Mouse (Mus musculus) MEL (cell line): ENCODE measurements around the gene Sh3d19. TPM values are rescaled to one million over a fixed set of nuclear protein-coding genes. Genes with fewer than 3 reads are reported as not detected.

ENCODE experiments used
- DNase-seq: peaks from one replicate; pipeline ENCODE4 v3.0.0; 2011; ENCODE audit warnings: low read depth, low spot score
- H3K27ac ChIP-seq: 2 replicates; pipeline ENCODE4 v1.5.1; 2012; ENCODE audit warnings: low read depth, mild to moderate bottlenecking, control low read depth, low read length, moderate library complexity; ENCODE audit not compliant: control insufficient read depth
- H3K27me3 ChIP-seq, 2 experiments: fragments of 150-350 bp in 1 of 2; sonication (generic) in 1 of 2; 2 replicates each; pipeline ENCODE4 v1.6.1; 2012; ENCODE audit warnings: low read length in 2 of 2, mild to moderate bottlenecking in 2 of 2, improper control_type of control experiment in 1 of 2, moderate library complexity in 1 of 2; ENCODE audit not compliant: insufficient read depth in 2 of 2, control insufficient read depth in 1 of 2
- H3K36me3 ChIP-seq, 2 experiments: 2 replicates each; pipeline ENCODE4 v1.6.1; 2012 to 2014; ENCODE audit warnings: low read length in 2 of 2, improper control_type of control experiment in 1 of 2, inconsistent platforms in 1 of 2, mild to moderate bottlenecking in 1 of 2; ENCODE audit not compliant: insufficient read depth in 2 of 2, control insufficient read depth in 1 of 2
- H3K4me1 ChIP-seq, 2 experiments: fragments of 150-350 bp in 1 of 2; sonication (generic) in 1 of 2; 2 replicates each; pipeline ENCODE4 v1.6.1; 2012; ENCODE audit warnings: low read length in 2 of 2, improper control_type of control experiment in 1 of 2, mild to moderate bottlenecking in 1 of 2; ENCODE audit not compliant: insufficient read depth in 2 of 2, control insufficient read depth in 1 of 2
- H3K4me3 ChIP-seq, 2 experiments: fragments of 150-350 bp in 1 of 2; sonication (generic) in 1 of 2; 2 replicates each; pipeline ENCODE4 v1.5.1; 2012; ENCODE audit warnings: low read depth in 2 of 2, low read length in 2 of 2, mild to moderate bottlenecking in 2 of 2, moderate library complexity in 2 of 2, control low read depth in 1 of 2, improper control_type of control experiment in 1 of 2; ENCODE audit not compliant: control insufficient read depth in 1 of 2, insufficient read depth in 1 of 2
- H3K79me2 ChIP-seq: 2 replicates; pipeline ENCODE4 v1.6.1; 2012; ENCODE audit warnings: mild to moderate bottlenecking, low read length, moderate library complexity; ENCODE audit not compliant: control insufficient read depth, poor library complexity, insufficient read depth
- H3K9ac ChIP-seq: 2 replicates; pipeline ENCODE4 v1.6.1; 2012; ENCODE audit warnings: low read depth, mild to moderate bottlenecking, control low read depth, low read length, moderate library complexity; ENCODE audit not compliant: control insufficient read depth, poor library complexity, severe bottlenecking
- H3K9me3 ChIP-seq: fragments of 150-350 bp; sonication (generic); replicated peaks from 2 replicates; pipeline ENCODE4 v1.6.1; 2012; ENCODE audit warnings: mild to moderate bottlenecking, low read length, improper control_type of control experiment, moderate library complexity; ENCODE audit not compliant: insufficient read depth
- CHD1 ChIP-seq: IDR thresholded peaks from 2 replicates; pipeline ENCODE4 v1.6.1; 2012; ENCODE audit warnings: low read depth, mild to moderate bottlenecking, inconsistent platforms, low read length, improper control_type of control experiment
- CHD2 ChIP-seq: IDR thresholded peaks from 2 replicates; pipeline ENCODE4 v1.6.1; 2011; ENCODE audit warnings: low read length, improper control_type of control experiment
- E2F4 ChIP-seq: IDR thresholded peaks from 2 replicates; pipeline ENCODE4 v1.6.1; 2011; ENCODE audit warnings: low read depth, low read length, improper control_type of control experiment, borderline replicate concordance
- ELF1 ChIP-seq: IDR thresholded peaks from 2 replicates; pipeline ENCODE4 v1.6.1; 2014; ENCODE audit warnings: low read depth, mild to moderate bottlenecking, inconsistent platforms, low read length, improper control_type of control experiment, moderate library complexity
- ETS1 ChIP-seq: IDR thresholded peaks from 2 replicates; pipeline ENCODE4 v1.6.1; 2012; ENCODE audit warnings: low read depth, mild to moderate bottlenecking, inconsistent platforms, low read length, improper control_type of control experiment, moderate library complexity
- GABPA ChIP-seq: IDR thresholded peaks from 2 replicates; pipeline ENCODE4 v1.6.1; 2012; ENCODE audit warnings: low read depth, mild to moderate bottlenecking, inconsistent platforms, low read length, improper control_type of control experiment, moderate library complexity
- KAT2A ChIP-seq: conservative IDR thresholded peaks from 2 replicates; pipeline ENCODE4 v1.6.1; 2012; ENCODE audit warnings: low read depth, low read length, improper control_type of control experiment, inconsistent platforms
- MAFK ChIP-seq: IDR thresholded peaks from 2 replicates; pipeline ENCODE4 v1.6.1; 2011; ENCODE audit warnings: low read depth, mild to moderate bottlenecking, low read length, improper control_type of control experiment, borderline replicate concordance
- MAX ChIP-seq: IDR thresholded peaks from 2 replicates; pipeline ENCODE4 v1.6.1; 2011; ENCODE audit warnings: low read length, improper control_type of control experiment
- MAZ ChIP-seq: IDR thresholded peaks from 2 replicates; pipeline ENCODE4 v1.6.1; 2012; ENCODE audit warnings: low read depth, mild to moderate bottlenecking, inconsistent platforms, low read length, improper control_type of control experiment
- MEF2A ChIP-seq: IDR thresholded peaks from 2 replicates; pipeline ENCODE4 v1.6.1; 2014; ENCODE audit warnings: low read depth, mild to moderate bottlenecking, inconsistent platforms, low read length, improper control_type of control experiment; ENCODE audit not compliant: poor library complexity, insufficient replicate concordance, severe bottlenecking; ENCODE audit errors: extremely low read depth
- MYC ChIP-seq: IDR thresholded peaks from 2 replicates; pipeline ENCODE4 v1.6.1; 2011; ENCODE audit warnings: low read depth, mild to moderate bottlenecking, low read length, improper control_type of control experiment, moderate library complexity
- NELFE ChIP-seq: IDR thresholded peaks from 2 replicates; pipeline ENCODE4 v1.6.1; 2011; ENCODE audit warnings: low read depth, low read length, improper control_type of control experiment
- NRF1 ChIP-seq: IDR thresholded peaks from 2 replicates; pipeline ENCODE4 v1.6.1; 2014; ENCODE audit warnings: low read depth, mild to moderate bottlenecking, inconsistent platforms, low read length, improper control_type of control experiment, moderate library complexity; ENCODE audit not compliant: poor library complexity, insufficient read depth, severe bottlenecking
- POLR2A ChIP-seq, 2 experiments: IDR thresholded peaks; 2 replicates each; pipeline ENCODE4 v1.6.1; 2011 to 2012; ENCODE audit warnings: low read length in 2 of 2, mild to moderate bottlenecking in 2 of 2, control low read depth in 1 of 2, improper control_type of control experiment in 1 of 2, low read depth in 1 of 2, moderate library complexity in 1 of 2; ENCODE audit not compliant: control insufficient read depth in 1 of 2, insufficient read depth in 1 of 2, poor library complexity in 1 of 2
- POLR2AphosphoS2 ChIP-seq: IDR thresholded peaks from 2 replicates; pipeline ENCODE4 v1.6.1; 2011; ENCODE audit warnings: low read length, improper control_type of control experiment
- POLR2AphosphoS5 ChIP-seq: IDR thresholded peaks from 2 replicates; pipeline ENCODE4 v1.6.1; 2012; ENCODE audit warnings: low read depth, borderline replicate concordance, mild to moderate bottlenecking, inconsistent platforms, low read length, moderate library complexity, mixed read lengths
- RAD21 ChIP-seq: IDR thresholded peaks from 2 replicates; pipeline ENCODE4 v1.6.1; 2011; ENCODE audit warnings: mild to moderate bottlenecking, low read depth, low read length, improper control_type of control experiment
- RCOR1 ChIP-seq: IDR thresholded peaks from 2 replicates; pipeline ENCODE4 v1.6.1; 2012; ENCODE audit warnings: low read depth, mild to moderate bottlenecking, inconsistent platforms, low read length, improper control_type of control experiment
- TBP ChIP-seq: IDR thresholded peaks from 2 replicates; pipeline ENCODE4 v1.8.0; 2011; ENCODE audit warnings: low read depth, low read length, improper control_type of control experiment
- TCF12 ChIP-seq: IDR thresholded peaks from 2 replicates; pipeline ENCODE4 v1.6.1; 2014; ENCODE audit warnings: low read depth, mild to moderate bottlenecking, inconsistent platforms, low read length, improper control_type of control experiment, moderate library complexity
- USF1 ChIP-seq: IDR thresholded peaks from 2 replicates; pipeline ENCODE4 v1.6.1; 2014; ENCODE audit warnings: low read depth, mild to moderate bottlenecking, inconsistent platforms, low read length, improper control_type of control experiment, moderate library complexity
- USF2 ChIP-seq, 2 experiments: IDR thresholded peaks; 2 replicates each; pipeline ENCODE4 v1.6.1; 2011 to 2012; ENCODE audit warnings: improper control_type of control experiment in 2 of 2, low read length in 2 of 2, borderline replicate concordance in 1 of 2, inconsistent platforms in 1 of 2, low read depth in 1 of 2, mild to moderate bottlenecking in 1 of 2; ENCODE audit not compliant: insufficient read depth in 1 of 2
- ZC3H11A ChIP-seq: IDR thresholded peaks from 2 replicates; pipeline ENCODE4 v1.6.1; 2012; ENCODE audit warnings: low read depth, mild to moderate bottlenecking, inconsistent platforms, low read length, improper control_type of control experiment
- ZMIZ1 ChIP-seq: IDR thresholded peaks from 2 replicates; pipeline ENCODE4 v1.6.1; 2012; ENCODE audit warnings: low read depth, mild to moderate bottlenecking, inconsistent platforms, low read length, improper control_type of control experiment, moderate library complexity
- ZNF384 ChIP-seq: IDR thresholded peaks from 2 replicates; pipeline ENCODE4 v1.6.1; 2012; ENCODE audit warnings: low read depth, mild to moderate bottlenecking, inconsistent platforms, low read length, improper control_type of control experiment
- polyA plus RNA-seq, 2 experiments: library from polyadenylated mRNA; stranded (reverse) in 1 of 2; unstranded in 1 of 2; fragments of >175 nt in 1 of 2; fragments of >200 nt in 1 of 2; gene quantifications; 2 replicates each; pipeline versions ENCODE4 v1.2.1 to v1.2.4; 2012; ENCODE audit warnings: low replicate concordance in 2 of 2, low read depth in 1 of 2; ENCODE audit not compliant: insufficient read length in 2 of 2, insufficient read depth in 1 of 2, missing spikeins in 1 of 2
- total RNA-seq: library from RNA; depleted of rRNA; stranded (reverse); fragments of 300-350 nt; gene quantifications from 2 replicates; pipeline ENCODE4 v1.2.3, GENCODE M21; 2012

The Sh3d19 gene
- total and polyA plus RNA-seq, 3 experiments = 2.2 to 4.8 TPM; not detected in 1

- no peak overlapping the region for H3K4me3 ChIP-seq
- TF ChIP-seq CHD1 (no peak), MAZ (no peak), RAD21 (no peak), POLR2AphosphoS2 (no peak), RCOR1 (no peak), CHD2 (no peak), ZMIZ1 (no peak), NRF1 (no peak), TCF12 (no peak), ZNF384 (no peak), USF2 (IDR thresholded peaks at IDR 0.05; ENCODE audit: borderline replicate concordance in 1 of 2, insufficient read depth in 1 of 2, low read depth in 1 of 2, low read length in 2 of 2) (no peak), E2F4 (no peak), ZC3H11A (no peak)
- H3K9me3 ChIP-seq = no peaks in the 10 kb centered on the region
- no peaks in the 10 kb centered on the region for H3K36me3 ChIP-seq
- no peaks in the 10 kb centered on the region for H3K4me1 ChIP-seq
- no peaks in the 10 kb centered on the region for H3K79me2 ChIP-seq
- DNase-seq = no peak
- H3K27ac ChIP-seq = no peak overlapping the region
- no peaks in the 10 kb centered on the region for H3K27me3 ChIP-seq
- H3K9ac ChIP-seq = no peak overlapping the region
Measured at GRCm38 (mm10) chr3:85929711-85930110, 41.2 kb upstream of the Sh3d19 start.

DNA sequence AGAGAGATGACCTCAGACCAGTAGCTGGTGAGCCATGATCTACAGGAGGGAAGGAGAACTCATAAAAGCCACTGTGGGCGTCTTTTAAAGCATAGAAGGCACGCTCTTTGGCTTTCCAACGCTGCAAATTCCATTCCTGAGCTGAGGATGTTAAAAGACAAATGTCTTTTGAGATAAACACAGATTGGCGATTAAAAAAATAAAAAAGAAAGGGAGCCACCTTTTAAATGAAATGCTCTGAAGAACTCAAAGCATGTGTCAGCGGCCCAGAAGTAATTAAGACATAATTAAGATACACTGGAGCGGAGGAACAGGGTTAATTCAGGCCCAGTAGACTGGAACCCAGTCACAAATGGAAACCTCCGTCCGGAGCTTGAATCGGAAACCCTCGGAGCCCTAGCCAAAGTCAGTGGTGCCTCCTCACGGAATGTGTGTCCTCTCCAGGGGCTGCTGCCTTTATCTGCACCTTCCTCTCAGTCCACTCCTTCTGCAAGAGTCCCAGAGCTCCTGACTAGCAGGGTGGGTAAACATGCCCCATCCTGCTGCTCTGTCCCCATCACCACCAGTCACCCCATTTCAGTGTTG, 40.1 kb upstream of the Sh3d19 start:
- Histone ChIP-seq H3K9ac (no peak overlapping the region), H3K4me3 (no peak overlapping the region), H3K27ac (no peak overlapping the region), H3K4me1 (no peaks in the 10 kb centered on the region), H3K36me3 (no peaks in the 10 kb centered on the region), H3K9me3 (no peaks in the 10 kb centered on the region), H3K79me2 (no peaks in the 10 kb centered on the region), H3K27me3 (no peaks in the 10 kb centered on the region)
- no peak for DNase-seq
- TF ChIP-seq ZNF384 (no peak), RAD21 (no peak), ETS1 (no peak), E2F4 (no peak), MAX (no peak), GABPA (no peak), MAFK (no peak), TCF12 (no peak), NELFE (no peak), NRF1 (no peak), CHD2 (no peak), POLR2AphosphoS5 (no peak), MAZ (no peak), TBP (no peak), KAT2A (no peak), USF1 (no peak), POLR2A (IDR thresholded peaks at IDR 0.05; ENCODE audit: control insufficient read depth in 1 of 2, insufficient read depth in 1 of 2, low read depth in 1 of 2, low read length in 2 of 2, poor library complexity in 1 of 2) (no peak), MEF2A (no peak), MYC (no peak), ELF1 (no peak)
